8 mouse cellular contexts compared by ENCODE assay signal in the genomic region with DNA sequence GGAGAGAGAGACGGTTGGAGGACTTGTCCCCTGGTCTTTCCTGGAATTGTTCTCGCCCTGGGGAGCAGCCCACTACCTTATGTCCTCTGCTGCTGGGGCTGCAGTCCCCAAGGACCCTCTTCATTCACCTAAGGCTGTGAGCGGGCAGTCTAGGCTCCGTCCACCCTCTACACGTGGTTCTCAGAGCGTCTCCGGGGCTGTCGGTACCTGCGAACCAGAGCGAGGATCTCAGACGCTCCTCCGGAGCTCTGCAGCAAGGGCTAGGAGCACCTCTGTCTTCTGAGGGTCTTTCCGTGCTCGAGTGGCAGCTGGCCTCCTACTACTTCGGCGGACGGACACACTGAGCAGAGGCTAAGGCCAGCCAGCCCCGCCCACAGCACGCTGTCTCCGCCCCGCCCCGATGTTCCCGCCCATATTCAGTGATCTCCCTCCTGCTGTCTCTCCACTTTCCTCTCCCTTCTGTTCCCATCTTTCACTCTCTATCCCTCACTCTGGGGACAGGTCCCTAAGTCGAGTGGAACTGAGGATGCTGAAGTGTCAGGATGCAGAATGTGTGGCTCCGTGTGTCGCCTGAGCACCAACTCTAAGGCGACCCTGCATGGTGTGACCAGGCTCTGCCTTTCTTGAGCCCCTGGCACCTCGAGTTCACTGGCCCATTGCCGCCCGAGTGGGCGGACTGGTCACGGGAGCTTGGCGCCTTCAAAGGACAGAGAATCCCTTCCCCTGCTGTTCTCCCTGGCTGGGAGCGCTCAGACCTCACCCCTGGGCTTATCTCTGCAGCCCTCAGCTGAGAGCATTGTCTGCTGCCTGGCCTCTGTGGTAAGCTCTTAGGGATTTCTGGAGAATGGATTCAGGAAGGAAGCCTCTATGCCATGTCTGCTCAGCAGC. TPM values are rescaled to one million over a fixed set of nuclear protein-coding genes. Genes with fewer than 3 reads are reported as not detected.
DNase-seq lines count a peak whose midpoint lies in the region; ATAC-seq lines count a peak whose summit lies in the region.

TSS of gene Prokr1 (minus strand) at position 350 of the 888 bp plus-strand sequence.

- intact Hi-C loops in heart, postnatal 10 days (cut with DNase I): no loop called here

- peak; percentile 90 for ATAC-seq in erythroblast, adult 5-6 weeks (replicated peaks; ENCODE audit: low FRiP score, poor library complexity, severe bottlenecking)
- peak; percentile 92 for ATAC-seq in megakaryocyte, adult 5-6 weeks (ENCODE audit: poor library complexity, severe bottlenecking)

- DNase-seq in cerebellum, postnatal 14 days: peak; percentile 36 to 38
- DNase-seq in cerebellum, adult 8-10 months: no peak
- peak; percentile 69 for DNase-seq in NIH3T3 (ENCODE audit: low read depth)
- DNase-seq in heart, postnatal 10 days: peak; percentile 35 to 55
- peak; percentile 68 to 74 for DNase-seq in kidney, postnatal 25 days
- DNase-seq in spleen, postnatal 10 days (ENCODE audit: low spot score in 2 of 2): peak; percentile 61 to 74

RNA-seq across cellular contexts. Expression of gene Prokr1, which starts in this region (rescaled TPM):
- 55.4 and 68.8 TPM in 2 replicates for total RNA-seq in erythroblast, adult 5-6 weeks (2015; ENCODE audit: low replicate concordance)
- total RNA-seq in erythroblast, adult 5-6 weeks (2017; ENCODE audit: low replicate concordance): 54.9 and 57.6 TPM in 2 replicates
- total RNA-seq in heart, postnatal 10 days (2021): 1 to 10 TPM in 1 of 2 experiments, under 1 TPM in 1; 0.97 to 1.2 TPM
- 0.11 and 0.29 TPM in 2 replicates for total RNA-seq in megakaryocyte, adult 5-6 weeks (2015)
- total RNA-seq in megakaryocyte, adult 5-6 weeks (2017): 0.08 and 0.26 TPM in 2 replicates

Comparison
In these comparisons a context has a peak if more than half of its experiments do, and no peak if none do; other contexts are left out.
1. RNA of gene Prokr1 (total RNA-seq): 54.9 to 68.8 TPM in erythroblast, adult 5-6 weeks; 0.97 to 1.2 TPM in heart, postnatal 10 days and 0.08 to 0.29 TPM in megakaryocyte, adult 5-6 weeks; every median in the first group is over 10 times any median in the second.
2. Peak in ATAC-seq in megakaryocyte, adult 5-6 weeks; RNA of the gene not detected or under 1 TPM.